8 mouse cellular contexts compared by ENCODE assay signal in the genomic region with DNA sequence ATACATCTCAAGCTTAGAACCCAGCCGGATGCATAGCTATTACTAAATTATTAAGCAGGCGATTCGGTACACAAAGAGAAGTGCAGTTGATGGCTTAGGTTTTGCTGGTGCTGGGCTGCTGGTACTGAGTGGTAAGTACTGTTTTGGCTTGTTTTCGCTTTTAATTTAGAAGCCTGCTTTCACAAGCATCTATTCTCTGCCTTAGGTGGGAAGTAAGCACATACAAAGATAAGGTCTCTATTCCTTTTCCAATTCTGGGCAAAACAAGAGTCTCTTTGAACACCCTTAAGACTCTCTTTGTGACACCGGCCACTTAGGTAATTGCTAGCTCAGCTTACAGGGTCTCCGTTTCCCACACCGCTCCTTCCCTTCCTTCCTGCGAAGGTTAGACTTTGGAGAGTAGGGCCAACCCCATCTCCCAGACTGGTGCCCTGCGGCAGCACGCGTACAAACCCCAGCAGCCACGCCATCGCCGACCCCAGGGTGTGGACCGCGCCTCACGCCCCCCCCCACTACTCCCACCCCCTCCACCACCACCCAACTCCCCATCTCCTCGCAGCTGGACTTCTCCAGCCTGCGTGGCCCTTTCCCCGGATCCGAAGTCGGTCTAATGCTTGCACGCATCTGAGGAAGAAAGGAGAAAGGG. TPM values are rescaled to one million over a fixed set of nuclear protein-coding genes. Genes with fewer than 3 reads are reported as not detected.
A peak's percentile ranks its signal among the peaks of the same experiment; 100 is the strongest.
DNase-seq lines count a peak whose midpoint lies in the region; ATAC-seq and TF ChIP-seq lines count a peak whose summit lies in the region.

No protein-coding gene starts in this region.

- TF ChIP-seq POLR2A in brain, embryonic 14.5 days (IDR thresholded peaks at IDR 0.05; ENCODE audit: borderline replicate concordance, extremely low read depth, insufficient read depth, insufficient read length, poor library complexity, severe bottlenecking) = no peak

- no peaks in the 10 kb centered on the region; the same call in 1 of the 2 replicates for H3K36me3 ChIP-seq in kidney, embryonic 14.5 days (ENCODE audit: control insufficient read depth, insufficient read depth, low read length)
- H3K36me3 ChIP-seq in hindbrain, embryonic 13.5 days = 0 out of 2 replicates have a peak, but pooled peaks cover 3% of the 10 kb centered on the region
- no peaks in the 10 kb centered on the region for H3K36me3 ChIP-seq in midbrain, embryonic 14.5 days (ENCODE audit: control insufficient read depth, insufficient read depth, low read length)

- peak overlapping the region; percentile 81 for H3K27ac ChIP-seq in kidney, embryonic 14.5 days (ENCODE audit: low read depth, low read length)
- H3K27ac ChIP-seq in hindbrain, embryonic 13.5 days = peak overlapping the region; percentile 75; the same call in 1 of the 2 replicates
- no peak overlapping the region for H3K27ac ChIP-seq in midbrain, embryonic 14.5 days (replicated peaks; ENCODE audit: low read depth, low read length)

- no peak for TF ChIP-seq CTCF in brain, embryonic 14.5 days (IDR thresholded peaks at IDR 0.05; ENCODE audit: borderline replicate concordance, extremely low read depth, insufficient read depth, insufficient read length)

- H3K9ac ChIP-seq in kidney, embryonic 14.5 days (ENCODE audit: low read depth, low read length) = peak overlapping the region; percentile 75
- H3K9ac ChIP-seq in hindbrain, embryonic 13.5 days = peak overlapping the region; percentile 78
- peak overlapping the region; percentile 72 for H3K9ac ChIP-seq in midbrain, embryonic 14.5 days (replicated peaks; ENCODE audit: low read length)

- ATAC-seq in kidney, embryonic 14.5 days (ENCODE audit: low FRiP score, low TSS enrichment) = no peak; the same call in 1 of the 2 replicates
- peak; percentile 49 for ATAC-seq in hindbrain, embryonic 13.5 days (ENCODE audit: low FRiP score)
- peak; percentile 37; the same call in 1 of the 2 replicates for ATAC-seq in midbrain, embryonic 14.5 days (ENCODE audit: low FRiP score, low TSS enrichment)

- peak overlapping the region; percentile 53 for H3K4me3 ChIP-seq in kidney, embryonic 14.5 days (ENCODE audit: low read length)
- peak overlapping the region; percentile 74 for H3K4me3 ChIP-seq in hindbrain, embryonic 13.5 days
- H3K4me3 ChIP-seq in midbrain, embryonic 14.5 days (replicated peaks; ENCODE audit: low read depth, low read length) = peak overlapping the region; percentile 68

- peaks cover 29% of the 10 kb centered on the region for H3K4me1 ChIP-seq in kidney, embryonic 14.5 days (ENCODE audit: control insufficient read depth, insufficient read depth, low read length)
- peaks cover 26% of the 10 kb centered on the region for H3K4me1 ChIP-seq in hindbrain, embryonic 13.5 days (replicated peaks)
- no peaks in the 10 kb centered on the region for H3K4me1 ChIP-seq in midbrain, embryonic 14.5 days (ENCODE audit: control insufficient read depth, insufficient read depth, low read length)

- intact Hi-C loops in left cerebral cortex, postnatal 36 days (cut with DNase I) = no loop called here

- peaks cover 5% of the 10 kb centered on the region; the same call in 1 of the 2 replicates for H3K9me3 ChIP-seq in kidney, embryonic 14.5 days (ENCODE audit: control insufficient read depth, low read length)
- H3K9me3 ChIP-seq in hindbrain, embryonic 13.5 days = no peaks in the 10 kb centered on the region
- no peaks in the 10 kb centered on the region for H3K9me3 ChIP-seq in midbrain, embryonic 14.5 days (ENCODE audit: control insufficient read depth, low read length)

- peak overlapping the region; percentile 50 for H3K4me2 ChIP-seq in kidney, embryonic 14.5 days (replicated peaks; ENCODE audit: low read depth, low read length)
- H3K4me2 ChIP-seq in hindbrain, embryonic 13.5 days = peak overlapping the region; percentile 91
- peak overlapping the region; percentile 93 for H3K4me2 ChIP-seq in midbrain, embryonic 14.5 days (ENCODE audit: low read length)

- 3% methylated on average over 22 of the region's 23 CpGs for WGBS in kidney, embryonic 14.5 days
- 4% methylated on average over 23 of the region's 23 CpGs for WGBS in hindbrain, embryonic 13.5 days
- WGBS in midbrain, embryonic 14.5 days = 4% methylated on average over 23 of the region's 23 CpGs

- DNase-seq in kidney, postnatal 25 days = no peak
- DNase-seq in brain, embryonic 14.5 days (ENCODE audit: low read depth) = peak; percentile 42
- DNase-seq in midbrain, embryonic 14.5 days = peak; percentile 51
- DNase-seq in c-Kit-positive CD71-positive TER-119-positive erythroid progenitor cells, embryonic 14.5 days (ENCODE audit: low spot score) = no peak
- no peak for DNase-seq in gastrocnemius, postnatal 4 days (ENCODE audit: low spot score in 2 of 2)
- no peak for DNase-seq in left cerebral cortex, postnatal 36 days (ENCODE audit: low spot score in 2 of 2)

- no peaks in the 10 kb centered on the region for H3K27me3 ChIP-seq in kidney, embryonic 14.5 days (ENCODE audit: control insufficient read depth, insufficient read depth, low read length)
- no peaks in the 10 kb centered on the region for H3K27me3 ChIP-seq in hindbrain, embryonic 13.5 days
- no peaks in the 10 kb centered on the region for H3K27me3 ChIP-seq in midbrain, embryonic 14.5 days (ENCODE audit: control insufficient read depth, insufficient read depth, low read length)

RNA-seq across cellular contexts. Expression of a gene that starts 0.4 kb away (rescaled TPM):
- polyA plus RNA-seq in kidney, embryonic 14.5 days (2014; fragmentation: Nextera tagmentation; extraction: Ambion mirVana) = 21.3 and 36.3 TPM in 2 replicates
- polyA plus RNA-seq in brain, embryonic 14.5 days (2012; rRNA removed) = 7.0 and 12.0 TPM in 2 replicates
- polyA plus RNA-seq in hindbrain, embryonic 13.5 days (2015; fragmentation: Nextera tagmentation; extraction: Ambion mirVana) = 14.7 and 15.4 TPM in 2 replicates
- polyA plus RNA-seq in midbrain, embryonic 14.5 days (2014; fragmentation: Nextera tagmentation; extraction: Ambion mirVana) = 9.5 and 14.6 TPM in 2 replicates
- 10 to 100 TPM; 25.4 to 25.5 TPM for total RNA-seq in gastrocnemius, postnatal 4 days (2021)
- total RNA-seq in left cerebral cortex, postnatal 36 days (2021) = 10 to 100 TPM; 24.9 to 26.4 TPM

Comparison
In these comparisons a context has a peak if more than half of its experiments do, and no peak if none do; other contexts are left out.
1. DNase-seq: peak in brain, embryonic 14.5 days (single experiment) and midbrain, embryonic 14.5 days (single experiment); none in kidney, postnatal 25 days (0 of 2), c-Kit-positive CD71-positive TER-119-positive erythroid progenitor cells, embryonic 14.5 days (single experiment), gastrocnemius, postnatal 4 days (0 of 2) and left cerebral cortex, postnatal 36 days (0 of 2).
2. Peak in every context shown above with its lines, with median percentiles within 50 percentile points of each other: H3K4me2 ChIP-seq, H3K4me3 ChIP-seq and H3K9ac ChIP-seq.